Mouse (Mus musculus) retina, embryonic 14.5 days (tissue): ENCODE results near the gene Trmt1l.
A peak's percentile ranks its signal among the peaks of the same experiment; 100 is the strongest.

Source experiments
- DNase-seq: peaks from one replicate; pipeline ENCODE4 v3.0.0-alpha.2; 2015; ENCODE audit warnings: low spot score

The Trmt1l gene

DNA sequence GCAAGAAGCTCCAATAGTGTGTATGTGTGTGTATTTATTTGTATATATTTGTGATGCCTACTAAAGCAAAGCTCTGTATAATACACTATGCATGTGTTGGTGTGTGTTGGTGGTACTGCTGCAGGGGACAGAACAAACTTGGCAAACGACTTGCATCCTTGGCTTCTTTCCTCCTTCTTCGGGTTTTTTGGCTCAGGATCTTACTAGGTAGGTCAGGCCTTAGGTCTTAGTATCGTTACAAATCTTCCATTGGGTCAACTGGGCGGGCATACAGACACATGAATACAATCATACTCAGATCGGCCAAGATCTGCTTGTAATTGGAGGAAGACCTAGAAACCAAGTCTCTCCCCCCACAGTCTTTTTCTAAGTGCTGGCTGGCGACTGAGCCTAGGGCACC lies 66.4 kb downstream of the Trmt1l start:
- DNase-seq, result no peak

DNA sequence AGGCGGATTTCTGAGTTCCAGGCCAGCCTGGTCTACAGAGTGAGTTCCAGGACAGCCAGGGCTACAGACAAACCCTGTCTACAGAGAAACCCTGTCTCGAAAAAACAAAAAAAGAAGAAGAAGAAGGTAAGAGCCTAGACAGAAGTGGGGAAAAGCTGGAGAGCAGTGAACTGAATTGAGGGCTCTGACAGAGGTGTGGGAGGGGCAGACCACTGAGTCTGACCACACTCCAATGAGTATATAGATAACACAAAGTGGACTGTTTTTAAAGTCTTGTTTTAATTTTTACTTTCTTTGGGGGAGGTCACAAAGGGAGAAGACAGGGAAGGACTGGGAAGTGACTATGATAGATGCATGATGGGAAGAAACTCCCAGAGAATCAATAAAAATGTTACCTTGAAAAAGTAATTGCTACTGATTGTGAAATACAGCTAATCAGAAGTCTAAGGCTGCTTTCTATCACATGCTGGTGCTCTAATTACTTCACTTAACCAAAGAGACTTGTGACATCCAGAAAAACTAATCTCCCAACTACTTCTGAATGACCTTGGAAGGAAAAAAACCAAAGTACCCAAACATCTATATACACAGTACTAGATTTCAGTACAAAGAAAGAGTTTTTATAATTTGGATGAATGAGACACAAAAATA lies 67.4 kb downstream of the Trmt1l start:
- DNase-seq, result no peak

GRCm38 (mm10) chr1:151497028-151497427 lies 68.7 kb downstream of the Trmt1l start:
- no peak for DNase-seq

DNA sequence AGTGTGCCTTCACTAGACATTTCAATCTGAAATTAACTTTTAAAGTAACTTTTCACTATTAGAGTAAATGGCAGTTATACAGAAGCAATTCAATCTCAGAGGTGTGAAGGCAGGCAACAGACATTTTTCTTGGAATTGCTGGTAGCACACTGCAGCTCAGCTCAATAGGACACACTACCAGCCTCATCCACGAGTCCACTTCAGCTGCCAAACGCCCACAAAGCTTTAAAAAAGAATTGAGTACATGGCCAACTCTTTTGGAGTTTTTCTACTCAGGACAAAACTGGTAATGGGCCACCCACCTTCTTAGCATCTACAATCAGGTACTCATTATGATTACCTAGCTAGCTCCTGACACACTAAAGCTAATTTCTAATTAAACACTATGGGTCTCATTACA lies 69.6 kb downstream of the Trmt1l start:
- no peak for DNase-seq

DNA sequence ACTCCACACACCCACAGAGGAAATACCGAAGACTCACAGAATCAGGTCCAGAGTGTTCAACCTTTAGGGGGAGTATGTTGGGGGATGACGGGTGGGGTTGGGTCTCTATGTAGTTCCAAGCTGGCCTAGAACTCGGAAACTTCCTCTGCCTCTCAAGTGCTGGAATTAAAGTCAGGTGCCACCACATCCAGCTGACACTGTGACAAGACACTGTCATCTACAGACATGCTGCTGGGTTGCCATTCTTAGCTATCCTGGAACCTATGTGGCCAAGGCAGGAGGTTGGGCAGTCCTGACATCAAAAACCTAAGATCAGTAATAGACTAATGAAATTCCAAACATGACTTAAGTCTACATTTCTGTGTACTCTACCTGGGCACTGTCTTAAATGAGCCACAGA lies 70.0 kb downstream of the Trmt1l start:
- DNase-seq, result no peak

DNA sequence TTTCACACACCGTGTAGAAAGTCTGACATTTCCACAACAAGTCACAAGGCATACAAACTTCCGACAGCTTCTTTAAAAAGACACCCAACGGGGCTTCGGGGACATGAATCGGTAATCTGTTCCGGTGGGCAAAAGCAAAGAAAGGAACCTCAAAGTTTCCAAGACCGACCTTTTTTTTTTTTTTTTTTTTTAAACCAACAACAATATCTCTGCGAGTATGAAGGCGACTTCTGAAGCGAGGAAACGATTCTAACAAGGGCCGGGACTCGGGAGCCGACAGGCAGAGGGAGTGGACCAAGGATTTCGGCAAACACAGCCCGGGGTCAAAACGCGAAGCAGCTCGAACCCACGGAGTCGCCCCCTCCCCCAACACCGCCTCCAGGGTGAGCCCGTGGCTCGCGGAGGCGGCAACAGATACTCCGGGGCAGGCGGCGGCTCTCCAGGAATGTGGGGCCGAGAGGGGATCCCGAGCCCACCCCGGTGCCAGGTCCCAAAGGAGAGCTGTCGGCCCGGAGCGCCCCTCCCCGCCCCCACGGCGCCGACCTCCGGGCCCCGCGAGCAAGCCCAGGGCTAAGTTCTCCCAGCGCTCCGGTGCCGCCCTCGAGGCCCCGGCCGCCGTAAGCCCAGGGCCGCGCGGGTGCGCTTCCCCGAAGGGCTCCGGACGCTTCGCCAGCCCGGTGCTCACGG lies 71.6 kb downstream of the Trmt1l start:
- DNase-seq, result peak; percentile 64

DNA sequence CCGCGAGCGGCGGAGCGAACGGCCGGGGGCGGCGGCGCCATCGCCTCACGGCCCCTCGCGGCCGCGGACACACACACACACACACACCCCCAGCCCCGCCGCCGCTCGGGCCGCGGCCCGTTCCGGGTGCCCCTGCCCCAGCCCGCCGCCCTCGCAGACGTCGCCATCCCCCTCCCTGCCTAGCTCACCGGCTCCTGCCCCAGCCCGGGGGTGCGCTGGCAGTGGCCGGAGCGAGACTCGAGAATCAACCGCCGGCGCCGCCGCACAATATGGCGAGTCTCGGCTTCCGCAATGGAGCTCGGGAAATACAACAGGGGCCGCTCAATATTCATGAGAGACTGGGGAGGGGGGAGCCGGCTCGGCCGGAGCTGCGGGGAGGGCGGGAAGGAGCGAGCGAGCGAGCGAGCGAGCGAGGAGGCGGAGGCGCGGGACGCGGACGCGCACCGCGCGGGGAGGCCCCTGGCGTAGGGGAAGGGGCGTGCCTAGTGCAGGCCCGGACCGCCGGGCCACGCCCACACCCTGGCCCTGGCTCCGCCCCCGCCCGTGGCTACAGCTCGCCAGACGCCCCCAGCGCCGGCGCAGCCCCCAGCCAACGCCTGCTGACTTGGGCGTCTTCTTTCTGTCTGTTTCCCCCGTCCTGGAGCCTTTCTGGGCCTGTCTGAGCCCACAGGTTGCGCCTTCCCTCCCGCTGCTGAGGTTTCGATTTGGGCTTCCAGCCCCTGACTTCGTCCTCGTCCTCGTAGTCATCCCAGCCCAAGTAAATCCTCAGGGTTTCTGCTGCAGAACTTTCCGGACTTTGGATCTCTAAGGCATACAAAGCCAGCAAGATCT lies 72.4 kb downstream of the Trmt1l start, which contains the start of gene Rnf2:
Rnf2 (minus strand) TSS at position 425 of the 831 bp plus-strand sequence.
- peak; percentile 95 for DNase-seq
